Mouse (Mus musculus) cerebellum, adult (tissue): ENCODE measurements around the gene Zfp641.

Source experiments
- ATAC-seq: cut with Nextera tagmentation; 2 replicates; pipeline ENCODE4 v1.9.2; 2017; ENCODE audit warnings: mild to moderate bottlenecking, moderate library complexity, mixed read lengths; ENCODE audit not compliant: insufficient number of reproducible peaks, low FRiP score, low TSS enrichment

Gene Zfp641

DNA sequence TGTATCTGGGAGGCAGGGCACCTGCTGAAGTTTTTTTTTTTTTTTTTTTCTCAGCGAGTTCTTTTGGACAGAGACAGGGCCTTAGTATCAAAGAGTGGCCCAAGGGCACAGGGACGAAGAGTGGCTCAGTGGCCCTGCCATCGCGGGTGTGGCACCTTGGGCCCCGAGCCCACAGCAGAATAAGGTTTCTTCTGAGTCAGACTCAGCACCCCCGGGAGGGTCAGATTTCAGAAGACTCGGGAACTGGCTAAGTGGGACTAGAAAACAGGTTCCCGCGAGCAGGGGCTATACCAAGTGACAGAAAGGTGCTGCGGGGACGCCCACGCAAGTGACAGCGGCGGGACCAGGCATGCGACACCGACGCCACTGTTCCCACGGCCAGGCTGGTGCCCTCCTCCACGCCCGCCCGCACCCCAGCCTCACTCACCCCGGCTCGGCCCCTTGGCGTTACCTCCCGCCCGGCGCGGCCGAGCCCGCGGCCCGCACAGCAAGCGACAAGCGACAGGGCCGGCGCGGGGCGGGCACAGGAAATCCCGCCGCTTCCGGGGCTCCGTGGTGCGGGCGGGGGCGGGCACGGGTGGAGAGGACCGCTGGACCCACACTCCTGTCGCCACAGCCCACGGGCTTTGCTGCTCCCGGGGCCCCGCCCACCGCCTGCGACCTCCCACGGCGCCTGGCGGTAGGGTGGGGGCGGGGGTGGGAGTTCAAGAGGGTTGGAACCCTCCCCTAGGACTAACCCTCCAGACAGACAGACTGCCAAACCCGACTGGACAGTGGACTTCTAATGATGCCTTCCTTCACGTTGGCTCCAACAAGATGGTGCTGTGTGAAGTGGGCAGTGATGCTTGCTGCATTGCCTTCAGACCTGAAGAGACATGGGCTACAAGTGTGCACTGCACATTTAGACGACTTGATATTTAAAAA, at the start of gene Zfp641:
Gene Zfp641 (minus strand): TSS at position 534 of the 924 bp plus-strand sequence.
- ATAC-seq: peak; percentile 69

GRCm38 (mm10) chr15:98340887-98341286, 44.9 kb upstream of the Zfp641 start, which contains the start of gene Olfr284:
Gene Olfr284 (minus strand): TSS chr15:98340987.
- no peak for ATAC-seq

DNA sequence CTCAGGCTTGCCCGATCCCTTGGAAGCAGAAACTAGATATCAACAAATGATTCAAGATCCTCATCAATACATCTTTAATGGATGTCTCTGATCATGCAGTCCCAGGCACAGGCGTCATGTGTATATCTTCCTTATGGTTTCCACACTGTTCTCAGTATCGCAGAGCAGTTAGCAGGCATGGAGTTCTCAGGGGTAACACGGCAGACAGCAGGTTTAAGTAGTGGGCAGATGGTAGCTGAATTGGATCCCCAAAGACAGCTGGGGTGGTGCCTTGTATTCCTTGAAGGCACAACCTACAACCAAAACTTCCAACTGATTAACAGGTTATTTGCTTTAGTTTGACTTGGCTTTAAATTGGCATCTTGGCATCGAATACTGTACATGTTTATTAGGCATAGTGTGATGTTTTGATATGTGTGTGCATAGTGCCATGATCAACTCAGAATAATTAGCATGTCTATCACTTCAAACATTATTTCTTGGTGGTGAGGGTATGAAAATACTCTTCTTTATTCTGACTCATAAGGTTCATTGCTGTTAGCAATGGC, 21.3 kb upstream of the Zfp641 start, which contains the start of gene Olfr285:
Gene Olfr285 (minus strand): TSS at position 177 of the 548 bp plus-strand sequence.
- ATAC-seq: no peak

GRCm38 (mm10) chr15:98315703-98316102, 19.7 kb upstream of the Zfp641 start:
- no peak for ATAC-seq

DNA sequence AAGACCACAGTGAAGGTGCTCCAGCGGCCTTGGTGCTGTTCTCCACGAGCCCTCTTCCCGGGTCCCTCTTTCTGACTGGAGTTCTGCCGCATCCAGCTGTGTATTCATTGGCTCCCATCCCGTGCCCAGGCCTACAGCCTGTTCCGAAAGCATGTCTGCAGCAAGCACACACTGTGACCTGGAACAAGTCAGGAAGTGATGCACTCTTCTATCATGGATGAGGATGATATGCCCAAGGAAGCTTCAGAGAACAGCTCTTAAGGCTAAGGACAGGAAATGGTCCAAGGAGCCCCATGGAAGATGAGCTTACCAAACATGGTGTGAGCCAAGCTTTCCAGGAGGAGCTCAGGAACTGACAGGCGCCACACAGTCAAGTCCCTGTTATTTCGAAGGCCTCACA, 2.3 kb downstream of the Zfp641 start:
- no peak for ATAC-seq

- ATAC-seq: 0 out of 2 replicates have a peak, but pooled peaks have one; percentile 22
Measured at GRCm38 (mm10) chr15:98288566-98288965, 7.4 kb downstream of the Zfp641 start.

DNA sequence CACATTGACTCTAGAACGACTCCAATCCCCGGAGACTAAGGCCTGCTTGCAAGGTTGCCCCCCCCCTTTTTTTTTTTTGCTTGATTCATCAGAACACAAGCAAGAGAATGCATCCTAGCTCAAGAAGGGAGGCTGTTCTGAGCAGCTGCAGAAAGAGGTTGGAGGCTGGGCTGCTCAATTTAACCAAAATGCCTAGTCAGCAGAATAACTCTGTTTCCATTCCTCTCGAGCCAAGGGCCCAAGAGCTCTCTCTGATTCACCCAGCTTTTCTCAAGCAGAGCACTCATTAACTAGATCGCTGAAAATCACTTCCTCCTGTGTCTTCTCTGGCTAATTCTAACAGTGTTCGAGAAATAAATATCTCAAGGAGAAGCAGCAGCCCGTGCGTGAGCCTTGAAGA, 9.5 kb downstream of the Zfp641 start:
- ATAC-seq: no peak

DNA sequence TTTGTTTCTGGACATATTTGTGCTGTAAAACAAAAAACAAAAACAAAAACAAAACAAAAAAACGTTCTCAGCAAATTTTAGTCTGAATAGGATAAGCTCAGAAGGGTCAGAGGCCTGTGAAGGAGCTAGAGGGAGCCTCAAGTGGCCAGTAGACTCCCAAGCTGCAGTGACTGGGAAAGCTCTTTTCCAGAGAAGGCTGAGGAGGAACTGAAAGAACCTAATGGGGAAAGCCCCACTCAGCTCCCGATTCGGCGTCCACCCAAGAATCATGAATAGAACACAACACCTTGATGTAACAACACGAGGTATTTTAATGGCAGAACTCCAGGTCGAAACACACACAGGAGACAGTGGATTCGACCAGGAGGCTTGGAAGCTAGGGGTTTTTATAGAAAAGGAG, 38.2 kb downstream of the Zfp641 start:
- ATAC-seq: no peak

DNA sequence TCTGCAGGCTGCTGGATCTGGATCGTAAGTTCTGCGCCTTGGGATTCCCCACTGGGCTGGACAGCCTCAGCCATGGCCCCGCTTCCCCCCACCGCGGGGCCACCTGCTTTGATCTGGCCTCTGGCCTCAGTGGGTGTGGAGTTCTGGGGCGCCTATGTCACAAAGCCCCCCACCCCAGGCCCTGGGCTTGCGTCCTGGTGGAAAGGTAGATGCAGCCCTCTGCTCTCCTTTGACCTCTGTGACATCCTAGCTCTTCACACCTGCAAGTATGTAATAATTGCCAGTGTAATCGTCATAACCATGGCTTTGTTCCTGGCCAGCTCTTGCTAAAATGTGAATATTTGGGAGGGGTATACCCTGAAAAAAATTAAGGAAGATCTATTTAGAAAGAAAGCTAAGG, 38.8 kb downstream of the Zfp641 start, which contains the start of gene H1fnt:
Gene H1fnt (minus strand): TSS at position 101 of the 400 bp plus-strand sequence.
- no peak for ATAC-seq

DNA sequence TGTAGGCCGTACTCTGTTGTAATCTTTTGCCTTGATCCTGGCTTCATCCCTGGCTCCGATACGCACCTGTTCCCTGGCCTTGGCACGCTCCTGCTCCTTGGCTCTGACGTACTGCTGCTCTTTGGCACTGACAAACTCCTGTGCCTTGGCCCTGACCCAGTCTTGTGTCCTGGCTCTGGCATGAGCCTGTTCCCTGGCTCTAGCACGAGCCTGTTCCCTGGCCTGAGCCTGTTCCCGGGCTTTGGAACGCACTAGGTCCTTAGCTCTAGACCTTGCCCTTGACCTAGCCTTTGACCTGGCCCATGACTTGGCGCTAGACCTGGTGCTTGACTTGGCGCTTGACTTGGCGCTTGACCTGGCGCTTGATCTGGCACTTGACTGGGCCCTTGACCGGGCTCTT, 39.7 kb downstream of the Zfp641 start:
- ATAC-seq: peak; percentile 40
